Mouse (Mus musculus): ENCODE measurements at regions not wholly inside any gene's neighbourhood (a gene's known extent, or its start where the extent isn't known, plus 50 kb on each side); places are given as distances from the start of the nearest gene placed in this dataset.

- in situ Hi-C loops (cut with MboI, MseI), result loop anchor here (5.0 kb wide), 1 partner anchor 52 kb away; no protein-coding TSS in a partner anchor
Observed at GRCm38 (mm10) chr2:99934209-99934608, 1267.1 kb upstream of the Gm10800 start.

All from T-helper 2 cell (primary cell).